Mouse (Mus musculus) ES-Bruce4 (cell line): ENCODE measurements around the gene Taok2. TPM values are rescaled to one million over a fixed set of nuclear protein-coding genes. Genes with fewer than 3 reads are reported as not detected.

ENCODE experiments used
- H3K27ac ChIP-seq: 2 replicates; pipeline ENCODE4 v1.5.1; 2012; ENCODE audit warnings: low read length, inconsistent platforms; ENCODE audit not compliant: insufficient read depth
- H3K27me3 ChIP-seq: 2 replicates; pipeline ENCODE4 v1.6.1; 2012; ENCODE audit warnings: mild to moderate bottlenecking, low read length, inconsistent platforms; ENCODE audit not compliant: control insufficient read depth, poor library complexity, insufficient read depth, severe bottlenecking
- H3K36me3 ChIP-seq: 2 replicates; pipeline ENCODE4 v1.6.1; 2012; ENCODE audit warnings: inconsistent platforms, mild to moderate bottlenecking, low read length, moderate library complexity; ENCODE audit not compliant: control insufficient read depth, poor library complexity, insufficient read depth, severe bottlenecking
- H3K4me1 ChIP-seq: one replicate; pipeline ENCODE4 v1.8.1; 2011; ENCODE audit warnings: low read length; ENCODE audit not compliant: control insufficient read depth, insufficient read depth
- H3K4me3 ChIP-seq: 2 replicates; pipeline ENCODE4 v1.5.1; 2011; ENCODE audit warnings: low read depth, mild to moderate bottlenecking, low read length
- H3K9ac ChIP-seq: 2 replicates; pipeline ENCODE4 v1.6.1; 2012; ENCODE audit warnings: low read depth, mild to moderate bottlenecking, inconsistent platforms; ENCODE audit not compliant: poor library complexity, severe bottlenecking
- H3K9me3 ChIP-seq: replicated peaks from 2 replicates; pipeline ENCODE4 v1.6.1; 2012; ENCODE audit warnings: mild to moderate bottlenecking, low read length, inconsistent platforms; ENCODE audit not compliant: control insufficient read depth, poor library complexity, insufficient read depth, severe bottlenecking
- CTCF ChIP-seq: IDR thresholded peaks from one replicate; pipeline ENCODE4 v1.8.1; 2011; ENCODE audit warnings: low read depth, low read length
- EP300 ChIP-seq: IDR thresholded peaks from 2 replicates; pipeline ENCODE4 v1.6.1; 2011; ENCODE audit warnings: low read depth, low read length; ENCODE audit not compliant: insufficient read depth
- POLR2A ChIP-seq: IDR thresholded peaks from one replicate; pipeline ENCODE4 v1.8.1; 2011; ENCODE audit warnings: low read length; ENCODE audit not compliant: insufficient read depth
- polyA plus RNA-seq: library from polyadenylated mRNA; stranded (reverse); fragments of >200 nt; gene quantifications from 2 replicates; pipeline ENCODE4 v1.2.4, GENCODE M21; 2011; ENCODE audit warnings: low read depth; ENCODE audit not compliant: missing spikeins, insufficient read depth, insufficient read length

The Taok2 gene
- polyA plus RNA-seq, 1 experiment, result 41.0 TPM

DNA sequence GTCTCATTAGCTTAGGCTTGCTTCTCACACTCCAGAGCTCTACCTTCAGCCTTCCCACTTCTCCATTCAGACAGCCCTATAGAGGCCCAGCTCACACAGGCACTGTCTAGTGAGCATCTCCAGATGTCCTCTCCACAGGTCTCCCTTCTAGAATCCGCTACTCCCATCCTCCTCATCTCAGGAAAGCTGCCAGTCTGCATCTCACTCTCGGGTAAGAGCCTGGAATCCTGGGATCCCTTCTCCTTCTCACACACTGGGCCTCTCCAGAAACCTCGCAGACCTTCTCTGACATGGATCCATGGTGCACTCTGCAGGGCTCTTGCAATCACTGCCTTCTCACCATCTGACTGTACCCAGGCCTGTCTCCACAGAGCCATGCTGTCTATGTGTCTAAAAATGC lies 28.9 kb downstream of the Taok2 start:
- TF ChIP-seq POLR2A (no peak), CTCF (no peak), EP300 (no peak)

DNA sequence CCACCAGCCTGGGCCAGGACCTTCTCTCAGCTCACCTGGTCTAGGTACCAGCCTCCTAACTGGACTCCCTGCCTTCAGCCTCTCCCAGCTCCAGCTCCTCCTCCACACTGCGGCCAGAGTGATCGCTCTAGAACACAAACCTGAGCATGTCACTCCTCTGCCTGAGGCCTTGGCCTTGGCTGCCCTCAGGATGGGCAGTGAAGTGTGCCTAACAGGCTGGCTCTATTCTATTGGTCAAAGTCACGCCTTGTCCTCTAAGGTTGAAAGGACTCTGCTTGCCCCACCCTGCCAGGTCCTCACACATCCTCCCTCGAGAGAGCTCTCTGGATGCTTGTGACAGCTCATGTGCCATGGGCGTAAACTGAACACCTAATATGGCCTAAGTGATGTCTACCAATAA lies 31.0 kb downstream of the Taok2 start:
- no peaks in the 10 kb centered on the region for H3K27me3 ChIP-seq
- peaks cover 7% of the 10 kb centered on the region for H3K4me1 ChIP-seq
- no peak overlapping the region for H3K27ac ChIP-seq
- no peak overlapping the region for H3K4me3 ChIP-seq
- no peaks in the 10 kb centered on the region for H3K9me3 ChIP-seq
- H3K36me3 ChIP-seq, result peaks cover 24% of the 10 kb centered on the region
- H3K9ac ChIP-seq, result no peak overlapping the region
- TF ChIP-seq EP300 (no peak), POLR2A (no peak), CTCF (no peak)

More for the DNA sequence above, 28.9 kb downstream of the Taok2 start:
- H3K36me3 ChIP-seq, result peaks cover 35% of the 10 kb centered on the region
- H3K4me3 ChIP-seq, result no peak overlapping the region
- no peak overlapping the region for H3K9ac ChIP-seq
- H3K4me1 ChIP-seq, result peaks cover 7% of the 10 kb centered on the region
- H3K9me3 ChIP-seq, result no peaks in the 10 kb centered on the region
- no peaks in the 10 kb centered on the region for H3K27me3 ChIP-seq
- H3K27ac ChIP-seq, result no peak overlapping the region

DNA sequence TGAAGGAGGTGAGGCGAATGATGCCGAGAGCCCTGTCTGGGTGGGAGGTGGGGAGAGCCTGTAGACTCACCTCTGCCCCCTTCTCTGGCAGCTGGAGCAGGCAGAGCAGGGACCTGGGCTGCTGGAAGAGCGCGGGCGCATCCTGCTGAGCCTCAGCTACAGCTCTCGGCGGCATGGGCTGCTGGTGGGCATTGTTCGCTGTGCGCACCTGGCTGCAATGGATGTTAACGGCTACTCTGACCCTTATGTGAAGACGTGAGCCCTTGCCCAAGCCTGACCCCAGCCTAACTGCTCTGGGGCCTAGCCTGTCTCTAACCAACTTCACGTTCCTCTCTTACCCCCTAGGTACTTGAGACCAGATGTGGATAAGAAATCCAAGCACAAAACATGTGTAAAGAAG lies 33.3 kb downstream of the Taok2 start:
- Histone ChIP-seq H3K27me3 (0 out of 2 replicates have a peak, but pooled peaks cover 2% of the 10 kb centered on the region), H3K4me3 (no peak overlapping the region)
- no peak for TF ChIP-seq CTCF
- TF ChIP-seq EP300, result no peak
- TF ChIP-seq POLR2A, result no peak

GRCm38 (mm10) chr7:126850161-126850560 lies 34.3 kb downstream of the Taok2 start:
- Histone ChIP-seq H3K4me1 (no peaks in the 10 kb centered on the region), H3K4me3 (no peak overlapping the region), H3K27ac (no peak overlapping the region), H3K36me3 (peaks cover 9% of the 10 kb centered on the region; the same call in 1 of the 2 replicates), H3K9me3 (no peaks in the 10 kb centered on the region), H3K9ac (no peak overlapping the region), H3K27me3 (0 out of 2 replicates have a peak, but pooled peaks cover 2% of the 10 kb centered on the region)
- TF ChIP-seq POLR2A, result no peak
- no peak for TF ChIP-seq EP300
- no peak for TF ChIP-seq CTCF

More for the DNA sequence above, 33.3 kb downstream of the Taok2 start:
- H3K9me3 ChIP-seq, result no peaks in the 10 kb centered on the region
- H3K9ac ChIP-seq, result peak overlapping the region; percentile 5; the same call in 1 of the 2 replicates
- peaks cover 17% of the 10 kb centered on the region for H3K36me3 ChIP-seq
- peaks cover 6% of the 10 kb centered on the region for H3K4me1 ChIP-seq
- H3K27ac ChIP-seq, result 0 out of 2 replicates have a peak overlapping the region, but pooled peaks have one; percentile 8

DNA sequence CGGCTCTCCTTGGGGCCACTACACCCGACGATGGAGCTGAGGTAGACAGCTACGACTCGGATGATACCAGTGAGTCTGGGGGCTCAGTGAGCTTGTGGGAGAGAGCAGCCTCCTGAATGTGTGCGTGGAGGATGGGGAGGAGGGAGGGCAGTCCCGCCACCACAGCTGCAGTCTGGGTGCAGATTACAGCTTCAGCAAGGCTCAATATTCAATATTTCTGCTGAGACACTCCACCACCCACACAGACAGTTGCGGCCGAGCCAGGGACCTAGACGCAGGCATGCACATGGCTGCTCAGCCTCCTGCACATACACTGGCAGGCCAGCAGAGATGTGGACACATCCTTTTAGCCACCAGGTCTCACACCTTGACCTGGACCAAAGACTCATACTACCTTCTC lies 35.7 kb downstream of the Taok2 start:
- peak overlapping the region; percentile 79 for H3K9ac ChIP-seq
- H3K36me3 ChIP-seq, result peaks cover 9% of the 10 kb centered on the region; the same call in 1 of the 2 replicates
- no peaks in the 10 kb centered on the region for H3K9me3 ChIP-seq
- H3K27me3 ChIP-seq, result 0 out of 2 replicates have a peak, but pooled peaks cover 2% of the 10 kb centered on the region
- no peaks in the 10 kb centered on the region for H3K4me1 ChIP-seq
- no peak overlapping the region for H3K27ac ChIP-seq
- no peak for TF ChIP-seq POLR2A
- no peak for TF ChIP-seq EP300
- TF ChIP-seq CTCF, result no peak
- H3K4me3 ChIP-seq, result peak overlapping the region; percentile 87

DNA sequence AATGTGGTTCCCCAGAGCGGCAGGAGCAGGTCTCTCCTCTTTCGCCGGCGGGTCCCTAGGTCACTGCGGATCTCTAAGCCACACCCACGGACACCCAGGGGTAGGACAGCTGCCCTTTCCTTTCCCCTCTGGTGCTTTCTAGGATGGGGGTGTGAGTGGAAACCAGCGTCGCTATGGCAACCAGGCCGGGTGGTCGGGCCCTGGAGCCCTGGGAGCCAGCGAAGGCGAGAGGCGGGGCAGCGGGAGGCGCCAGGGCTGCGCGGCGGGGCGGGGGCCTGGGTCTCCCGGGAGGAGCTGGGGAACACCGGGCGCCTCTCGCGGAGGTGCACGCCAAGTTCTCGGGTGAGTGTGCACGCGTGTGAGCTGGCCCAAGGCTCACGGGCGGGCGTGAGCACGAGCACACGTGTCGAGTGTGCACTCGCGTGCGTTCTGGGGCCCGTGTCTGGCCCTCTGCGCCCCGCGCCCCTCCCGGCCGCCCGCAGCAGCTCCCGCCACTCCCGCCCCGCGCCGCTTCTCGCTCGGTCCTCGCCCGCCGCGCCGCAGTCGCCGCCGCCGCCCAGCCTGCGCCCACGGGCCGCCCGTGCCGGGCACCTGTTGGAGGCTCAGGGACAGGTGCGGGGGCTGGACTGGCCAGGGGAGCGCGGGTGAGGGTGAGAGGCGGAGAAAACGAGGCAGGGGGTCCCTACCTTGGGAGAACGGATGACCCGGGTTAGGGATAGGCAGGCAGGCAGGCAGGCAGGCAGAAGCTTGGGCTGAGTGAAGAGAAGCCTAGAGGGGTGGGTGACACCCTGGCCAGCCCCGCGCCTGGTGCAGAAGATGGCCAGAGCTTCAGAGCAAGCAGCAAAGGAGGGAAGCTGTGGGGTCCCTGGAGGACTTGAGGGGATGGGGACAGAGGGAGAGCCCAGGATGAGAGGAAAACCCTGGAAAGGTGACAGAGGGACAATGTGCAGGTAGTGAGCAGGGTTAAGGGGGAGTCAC lies 36.8 kb downstream of the Taok2 start:
- TF ChIP-seq POLR2A (no peak), CTCF (no peak), EP300 (no peak)
- H3K27me3 ChIP-seq, result 0 out of 2 replicates have a peak, but pooled peaks cover 2% of the 10 kb centered on the region
- H3K27ac ChIP-seq, result no peak overlapping the region
- peak overlapping the region; percentile 87 for H3K4me3 ChIP-seq
- no peaks in the 10 kb centered on the region for H3K9me3 ChIP-seq
- H3K36me3 ChIP-seq, result peaks cover 8% of the 10 kb centered on the region; the same call in 1 of the 2 replicates
- no peaks in the 10 kb centered on the region for H3K4me1 ChIP-seq
- peak overlapping the region; percentile 79 for H3K9ac ChIP-seq
